Mouse (Mus musculus) liver, embryonic 14.5 days (tissue): ENCODE results near the gene Serpina3a. TPM values are rescaled to one million over a fixed set of nuclear protein-coding genes. Genes with fewer than 3 reads are reported as not detected.

ENCODE experiments used
- ATAC-seq: fragments of 200-750 bp; cut with Nextera tagmentation; 2 replicates; pipeline ENCODE4 v1.8.0; 2017; ENCODE audit warnings: moderate number of reproducible peaks, mild to moderate bottlenecking, moderate library complexity; ENCODE audit not compliant: insufficient read depth
- DNase-seq, 3 experiments: peaks; one replicate each; pipeline ENCODE4 v3.0.0-alpha.2; 2012 to 2013; ENCODE audit warnings: low read depth in 3 of 3, low spot score in 3 of 3
- H3K27ac ChIP-seq: fragments of 300-500 bp; sonication (generic); 2 replicates; pipeline ENCODE4 v1.5.1; 2014; ENCODE audit warnings: moderate library complexity, mild to moderate bottlenecking, control low read depth, inconsistent platforms
- H3K27me3 ChIP-seq: fragments of 300-500 bp; sonication (generic); 2 replicates; pipeline ENCODE4 v1.6.1; 2014; ENCODE audit warnings: mild to moderate bottlenecking, low read length, moderate library complexity; ENCODE audit not compliant: control insufficient read depth, insufficient read depth
- H3K36me3 ChIP-seq: fragments of 300-500 bp; sonication (generic); replicated peaks from 2 replicates; pipeline ENCODE4 v1.6.1; 2014; ENCODE audit warnings: low read depth; ENCODE audit not compliant: control insufficient read depth, insufficient read depth
- H3K4me1 ChIP-seq, 2 experiments: fragments of 200-500 bp in 1 of 2; fragments of 300-500 bp in 1 of 2; sonication (generic) in 1 of 2; replicated peaks; 2 replicates each; pipeline ENCODE4 v1.6.1; 2012 to 2014; ENCODE audit warnings: antibody characterized with exemption in 1 of 2, inconsistent platforms in 1 of 2, low read length in 1 of 2; ENCODE audit not compliant: control insufficient read depth in 2 of 2, insufficient read depth in 2 of 2
- H3K4me2 ChIP-seq: fragments of 300-500 bp; sonication (generic); 2 replicates; pipeline ENCODE4 v1.6.1; 2014; ENCODE audit warnings: low read depth, mild to moderate bottlenecking, control low read depth, moderate library complexity
- H3K4me3 ChIP-seq, 2 experiments: fragments of 200-500 bp in 1 of 2; fragments of 300-500 bp in 1 of 2; sonication (generic) in 1 of 2; 2 replicates each; pipeline ENCODE4 v1.5.1; 2012 to 2014; ENCODE audit warnings: low read depth in 2 of 2, low read length in 2 of 2, mild to moderate bottlenecking in 2 of 2, control low read depth in 1 of 2, inconsistent platforms in 1 of 2, moderate library complexity in 1 of 2; ENCODE audit not compliant: insufficient read depth in 1 of 2
- H3K9ac ChIP-seq: fragments of 300-500 bp; sonication (generic); replicated peaks from 2 replicates; pipeline ENCODE4 v1.6.1; 2014; ENCODE audit warnings: mild to moderate bottlenecking, control low read depth, moderate library complexity
- H3K9me3 ChIP-seq: fragments of 300-500 bp; sonication (generic); 2 replicates; pipeline ENCODE4 v1.6.1; 2016; ENCODE audit warnings: low read length, mixed read lengths; ENCODE audit not compliant: control insufficient read depth
- CTCF ChIP-seq: IDR thresholded peaks from 2 replicates; pipeline ENCODE4 v1.5.1; 2016; ENCODE audit warnings: antibody characterized with exemption, low read depth, control low read depth
- EP300 ChIP-seq: IDR thresholded peaks from 2 replicates; pipeline ENCODE4 v1.6.1; 2016; ENCODE audit warnings: antibody characterized with exemption, low read depth
- WGBS: fragments of 180-500 bp; shearing (Covaris S2); extraction: QIAGEN DNeasy Blood & Tissue Kit; methylation state at CpG from one replicate; pipeline ENCODE4 v1.1.7; 2014; ENCODE audit not compliant: insufficient replicate concordance; 5-methylcytosine and 5-hydroxymethylcytosine counted together
- polyA plus RNA-seq, 2 experiments: library from polyadenylated mRNA; depleted of rRNA in 1 of 2; stranded (reverse) in 1 of 2; unstranded in 1 of 2; fragments of >200 nt; fragmentation: Nextera tagmentation in 1 of 2; extraction: Ambion mirVana in 1 of 2; gene quantifications; 2 replicates each; pipeline versions ENCODE4 v1.2.1 to v1.2.3; 2012 to 2014

Serpina3a gene
- polyA plus RNA-seq, 2 experiments = not detected

- no peak for TF ChIP-seq CTCF
- TF ChIP-seq EP300 = no peak
- Histone ChIP-seq H3K27me3 (no peaks in the 10 kb centered on the region), H3K4me3 (no peak overlapping the region), H3K4me2 (no peak overlapping the region), H3K9me3 (no peaks in the 10 kb centered on the region), H3K27ac (no peak overlapping the region), H3K36me3 (no peaks in the 10 kb centered on the region), H3K4me1 (no peaks in the 10 kb centered on the region), H3K9ac (no peak overlapping the region)
- ATAC-seq (no peak), DNase-seq (no peak)
- WGBS = 45% methylated on average over 2 of the region's 2 CpGs
Observed at GRCm38 (mm10) chr12:104145571-104145970, 33.0 kb downstream of the Serpina3a start.

GRCm38 (mm10) chr12:104151989-104152388 is 39.5 kb downstream of the Serpina3a start:
- TF ChIP-seq EP300 (no peak), CTCF (no peak)
- no peak overlapping the region for H3K4me3 ChIP-seq
- DNase-seq = no peak
- no peak overlapping the region for H3K9ac ChIP-seq
- no peak overlapping the region for H3K4me2 ChIP-seq
- H3K9me3 ChIP-seq = no peaks in the 10 kb centered on the region
- WGBS = 55% methylated on average over 2 of the region's 2 CpGs
- no peaks in the 10 kb centered on the region for H3K36me3 ChIP-seq
- H3K4me1 ChIP-seq = no peaks in the 10 kb centered on the region
- no peaks in the 10 kb centered on the region for H3K27me3 ChIP-seq
- ATAC-seq = no peak
- no peak overlapping the region for H3K27ac ChIP-seq

GRCm38 (mm10) chr12:104153041-104153645 is 40.6 kb downstream of the Serpina3a start:
- H3K27ac ChIP-seq = no peak overlapping the region
- H3K9ac ChIP-seq = no peak overlapping the region
- 31% methylated on average over 3 of the region's 3 CpGs for WGBS
- no peaks in the 10 kb centered on the region for H3K36me3 ChIP-seq
- no peaks in the 10 kb centered on the region for H3K4me1 ChIP-seq
- ATAC-seq (no peak), DNase-seq (no peak)
- TF ChIP-seq EP300 (no peak), CTCF (no peak)
- H3K4me2 ChIP-seq = no peak overlapping the region
- no peaks in the 10 kb centered on the region for H3K9me3 ChIP-seq
- no peak overlapping the region for H3K4me3 ChIP-seq
- H3K27me3 ChIP-seq = no peaks in the 10 kb centered on the region

- no peak within 1 kb of the TSS for H3K4me2 ChIP-seq
- H3K27ac ChIP-seq = no peak within 1 kb of the TSS
- no peak for TF ChIP-seq EP300
- TF ChIP-seq CTCF = no peak
- no peaks in the 10 kb centered on the region for H3K27me3 ChIP-seq
- ATAC-seq = no peak
- WGBS = 60% methylated on average over 2 of the region's 2 CpGs
- no peaks in the 10 kb centered on the region for H3K4me1 ChIP-seq
- no peak within 1 kb of the TSS for H3K9ac ChIP-seq
- no peak for DNase-seq
- H3K4me3 ChIP-seq = no peak within 1 kb of the TSS
- no peaks in the 10 kb centered on the region for H3K36me3 ChIP-seq
- H3K9me3 ChIP-seq = no peaks in the 10 kb centered on the region
Observed at GRCm38 (mm10) chr12:104153656-104154055, 41.1 kb downstream of the Serpina3a start, which contains the start of gene Serpina3c. Gene Serpina3c, minus strand, starts transcription at chr12:104153870.

Other genes with a start within 250 kb of the Serpina3a start
- gene Serpina1a, start 249.2 kb upstream of the Serpina3a start, polyA plus RNA-seq (2012; rRNA removed) = 500 and 557 TPM in 2 replicates
- gene Serpina1a, start 249.2 kb upstream of the Serpina3a start, polyA plus RNA-seq (2014; fragmentation: Nextera tagmentation; extraction: Ambion mirVana) = 503 and 519 TPM in 2 replicates
- 186 and 209 TPM in 2 replicates for gene Serpina1c, start 207.8 kb upstream of the Serpina3a start, polyA plus RNA-seq (2012; rRNA removed)
- 205 and 208 TPM in 2 replicates for gene Serpina1c, start 207.8 kb upstream of the Serpina3a start, polyA plus RNA-seq (2014; fragmentation: Nextera tagmentation; extraction: Ambion mirVana)
- gene Serpina1e, start 153.7 kb upstream of the Serpina3a start, polyA plus RNA-seq (2012; rRNA removed) = 183 and 197 TPM in 2 replicates
- gene Serpina1e, start 153.7 kb upstream of the Serpina3a start, polyA plus RNA-seq (2014; fragmentation: Nextera tagmentation; extraction: Ambion mirVana) = 180 and 197 TPM in 2 replicates
- 7.0 and 7.7 TPM in 2 replicates for gene Serpina11, start 122.8 kb upstream of the Serpina3a start, polyA plus RNA-seq (2012; rRNA removed)
- 7.2 and 11.4 TPM in 2 replicates for gene Serpina11, start 122.8 kb upstream of the Serpina3a start, polyA plus RNA-seq (2014; fragmentation: Nextera tagmentation; extraction: Ambion mirVana)
- not detected in 2 replicates for gene Serpina9, start 99.0 kb upstream of the Serpina3a start, polyA plus RNA-seq (2012; rRNA removed)
- not detected in 2 replicates for gene Serpina9, start 99.0 kb upstream of the Serpina3a start, polyA plus RNA-seq (2014; fragmentation: Nextera tagmentation; extraction: Ambion mirVana)
- gene Serpina12, start 68.3 kb upstream of the Serpina3a start, polyA plus RNA-seq (2012; rRNA removed) = 0.01 and 0.02 TPM in 2 replicates
- not detected in 2 replicates for gene Serpina12, start 68.3 kb upstream of the Serpina3a start, polyA plus RNA-seq (2014; fragmentation: Nextera tagmentation; extraction: Ambion mirVana)
- gene Serpina5, start 11.6 kb upstream of the Serpina3a start, polyA plus RNA-seq (2012; rRNA removed) = 0.08 and 0.11 TPM in 2 replicates
- gene Serpina5, start 11.6 kb upstream of the Serpina3a start, polyA plus RNA-seq (2014; fragmentation: Nextera tagmentation; extraction: Ambion mirVana) = 0.14 and 0.22 TPM in 2 replicates
- gene Serpina3b, start 15.3 kb downstream of the Serpina3a start, polyA plus RNA-seq (2012; rRNA removed) = 0.04 and 0.11 TPM in 2 replicates
- gene Serpina3b, start 15.3 kb downstream of the Serpina3a start, polyA plus RNA-seq (2014; fragmentation: Nextera tagmentation; extraction: Ambion mirVana) = 0.10 and 0.34 TPM in 2 replicates
- not detected in 2 replicates for gene Serpina3c, start 41.1 kb downstream of the Serpina3a start, polyA plus RNA-seq (2012; rRNA removed)
- gene Serpina3c, start 41.1 kb downstream of the Serpina3a start, polyA plus RNA-seq (2014; fragmentation: Nextera tagmentation; extraction: Ambion mirVana) = not detected in 2 replicates
- gene Serpina3f, start 101.8 kb downstream of the Serpina3a start, polyA plus RNA-seq (2012; rRNA removed) = 0.08 and 0.11 TPM in 2 replicates
- 0.24 TPM in 2 replicates for gene Serpina3f, start 101.8 kb downstream of the Serpina3a start, polyA plus RNA-seq (2014; fragmentation: Nextera tagmentation; extraction: Ambion mirVana)
- 0.94 and 0.97 TPM in 2 replicates for gene Serpina3g, start 123.5 kb downstream of the Serpina3a start, polyA plus RNA-seq (2012; rRNA removed)
- gene Serpina3g, start 123.5 kb downstream of the Serpina3a start, polyA plus RNA-seq (2014; fragmentation: Nextera tagmentation; extraction: Ambion mirVana) = 1.2 and 2.0 TPM in 2 replicates
- 0.03 and 0.06 TPM in 2 replicates for gene Serpina3i, start 150.4 kb downstream of the Serpina3a start, polyA plus RNA-seq (2012; rRNA removed)
- gene Serpina3i, start 150.4 kb downstream of the Serpina3a start, polyA plus RNA-seq (2014; fragmentation: Nextera tagmentation; extraction: Ambion mirVana) = 0.27 and 0.30 TPM in 2 replicates
- gene Serpina3j, start 201.8 kb downstream of the Serpina3a start, polyA plus RNA-seq (2012; rRNA removed) = not detected in 2 replicates
- gene Serpina3j, start 201.8 kb downstream of the Serpina3a start, polyA plus RNA-seq (2014; fragmentation: Nextera tagmentation; extraction: Ambion mirVana) = not detected in 2 replicates
- not detected in 2 replicates for gene Serpina3k, start 225.8 kb downstream of the Serpina3a start, polyA plus RNA-seq (2012; rRNA removed)
- gene Serpina3k, start 225.8 kb downstream of the Serpina3a start, polyA plus RNA-seq (2014; fragmentation: Nextera tagmentation; extraction: Ambion mirVana) = not detected in 2 replicates
- 0.03 and 0.04 TPM in 2 replicates for gene Serpina3m, start 225.8 kb downstream of the Serpina3a start, polyA plus RNA-seq (2012; rRNA removed)
- gene Serpina3m, start 225.8 kb downstream of the Serpina3a start, polyA plus RNA-seq (2014; fragmentation: Nextera tagmentation; extraction: Ambion mirVana) = 0.11 TPM in 1 of 2 replicates, not detected in the other